Mouse (Mus musculus) gastrocnemius, postnatal 25 days (tissue): ENCODE measurements around the gene Defb19. TPM values are rescaled to one million over a fixed set of nuclear protein-coding genes. Genes with fewer than 3 reads are reported as not detected.

Experiments used
- DNase-seq: peaks from one replicate; pipeline ENCODE4 v3.0.0; 2022
- long read RNA-seq, 2 experiments: library from polyadenylated mRNA; stranded (forward); transcript quantifications; one replicate each; pipeline ENCODE4 v2.0.0; 2021
- total RNA-seq, 2 experiments: library from RNA; stranded (reverse); gene quantifications; 1 replicate in 1 of 2; 2 replicates in 1 of 2; pipeline ENCODE4 v1.2.3; 2021

Gene Defb19
- not detected for total RNA-seq
- long read RNA-seq, experiment 1, result 0 reads
- long read RNA-seq, experiment 2, result 0 reads

DNA sequence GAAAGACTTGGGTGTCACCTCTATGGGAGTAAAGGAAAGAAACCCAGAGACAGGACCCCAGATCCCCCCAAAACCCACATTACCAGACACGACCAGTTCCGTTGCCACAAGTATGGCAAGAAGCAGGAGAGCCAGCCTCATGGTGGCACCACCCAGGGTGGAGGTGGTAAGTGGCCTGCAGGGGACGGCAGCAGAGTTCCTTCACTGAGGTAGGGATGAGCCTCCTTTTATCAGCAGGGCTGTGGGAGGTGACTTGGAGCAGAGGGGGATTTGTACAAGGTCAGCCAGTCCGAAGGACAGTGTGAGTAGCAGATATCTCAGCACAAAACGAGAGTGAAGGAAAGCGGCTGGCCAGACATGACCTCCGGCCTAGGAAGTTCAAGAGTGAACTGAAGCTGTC, at the start of gene Defb19:
Gene Defb19 (minus strand): TSS at position 206 of the 400 bp plus-strand sequence.
- no peak for DNase-seq

GRCm38 (mm10) chr2:152629904-152630303, 49.8 kb upstream of the Defb19 start:
- no peak for DNase-seq

DNA sequence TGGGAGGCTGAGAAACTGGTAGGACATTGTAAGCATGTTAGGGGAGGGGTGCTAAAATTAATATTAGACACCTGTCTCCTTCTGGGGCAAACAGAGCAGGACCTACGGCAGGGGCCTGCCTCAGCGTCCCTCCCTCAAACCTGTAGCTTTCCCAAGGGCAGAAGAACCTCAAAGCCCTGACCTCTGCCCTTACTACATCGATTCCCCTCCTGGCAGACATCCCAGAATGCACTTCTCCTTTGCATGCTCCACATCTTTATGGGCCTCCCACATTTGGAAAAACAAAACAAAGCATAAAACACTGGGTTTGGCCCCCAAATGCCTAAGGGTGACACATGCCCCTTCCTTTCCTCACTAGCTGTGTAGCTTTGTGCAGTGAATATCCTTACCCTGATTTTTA, 49.1 kb upstream of the Defb19 start:
- no peak for DNase-seq

- no peak for DNase-seq
Observed at GRCm38 (mm10) chr2:152628066-152628465, 48.0 kb upstream of the Defb19 start.

- peak; percentile 53 for DNase-seq
Observed at GRCm38 (mm10) chr2:152626774-152627591, 46.9 kb upstream of the Defb19 start, which contains the start of gene Rem1. Gene Rem1 (plus strand): TSS chr2:152626951.

DNA sequence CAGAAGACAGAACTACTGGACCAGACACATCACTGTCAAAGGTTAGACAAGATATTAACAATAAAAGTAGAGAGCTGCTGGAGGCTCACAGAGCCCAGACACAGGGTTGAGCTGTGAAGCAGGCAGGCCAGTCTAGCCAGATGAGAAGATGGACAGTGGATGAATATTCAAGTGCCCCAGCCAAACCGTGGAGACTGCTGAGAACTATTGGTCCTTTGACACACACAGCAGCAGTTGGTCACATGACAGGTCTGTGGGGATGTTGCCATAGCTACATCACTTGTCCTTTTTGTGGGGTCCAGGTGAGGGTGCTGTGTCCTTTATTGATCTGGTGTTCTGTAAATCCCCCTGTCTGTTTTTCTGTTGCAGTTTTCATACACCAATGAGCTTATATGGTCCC, 45.1 kb upstream of the Defb19 start:
- no peak for DNase-seq

DNA sequence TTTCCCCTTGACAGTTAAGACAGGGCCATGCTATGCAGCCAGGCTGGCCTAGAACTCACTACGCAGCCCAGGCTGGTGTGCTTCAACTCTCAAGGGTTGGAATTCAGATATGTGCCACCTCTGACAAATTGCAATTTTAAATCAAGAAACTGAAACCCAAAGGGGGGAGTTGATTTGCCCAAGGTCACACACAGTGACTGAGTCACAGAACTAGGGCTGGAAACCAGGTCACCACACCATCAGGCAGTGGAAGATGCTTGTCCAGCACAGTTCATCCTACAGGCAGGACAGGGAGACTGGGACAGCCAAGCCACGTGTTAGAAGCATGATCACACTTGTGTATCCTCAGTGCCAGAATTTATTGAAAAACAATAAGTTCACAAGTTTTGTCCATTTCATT, 44.5 kb upstream of the Defb19 start:
- DNase-seq, result no peak

GRCm38 (mm10) chr2:152622953-152623352, 42.8 kb upstream of the Defb19 start, which contains the start of gene Defb25:
Gene Defb25 (minus strand): TSS chr2:152623053.
- DNase-seq, result no peak

- DNase-seq, result no peak
Observed at GRCm38 (mm10) chr2:152622151-152622550, 42.0 kb upstream of the Defb19 start.

DNA sequence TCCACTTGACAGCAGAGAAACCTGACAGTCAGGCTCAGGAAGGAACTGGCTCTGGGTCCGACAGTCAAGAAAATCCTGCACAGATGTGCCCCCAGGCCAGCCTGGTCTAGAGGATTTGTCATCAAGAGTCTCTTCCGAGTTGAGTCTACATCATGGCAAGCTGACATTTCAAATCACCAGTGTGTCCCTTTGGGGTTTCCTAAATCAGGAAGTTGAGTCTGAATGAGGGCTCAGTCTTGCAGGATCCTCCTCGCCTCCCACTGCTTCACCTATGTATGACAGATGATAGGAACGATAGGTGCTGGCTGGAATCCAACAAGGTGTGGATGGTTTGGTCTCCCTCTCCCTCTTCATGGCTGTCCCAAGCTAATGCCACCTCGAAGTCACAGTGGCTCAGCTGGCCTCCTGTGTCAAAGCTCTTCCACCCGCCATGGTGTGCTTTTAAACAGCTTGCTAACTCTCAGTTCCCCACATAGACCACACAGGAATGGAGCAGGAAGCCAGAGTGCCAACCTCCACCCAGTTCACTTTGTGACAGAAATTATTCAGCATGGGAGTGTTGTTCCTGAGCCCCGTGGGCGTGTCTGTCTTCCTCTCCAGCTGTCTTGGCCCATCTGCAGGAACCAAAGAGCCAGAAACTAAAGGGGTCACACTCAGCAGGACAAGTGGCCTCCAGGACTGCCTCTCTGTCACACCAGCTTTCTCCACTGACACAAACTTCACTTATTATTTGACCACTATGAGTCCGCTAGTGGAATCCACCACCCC, 40.4 kb upstream of the Defb19 start:
- peak; percentile 45 for DNase-seq

GRCm38 (mm10) chr2:152617374-152617773, 37.3 kb upstream of the Defb19 start:
- no peak for DNase-seq

DNA sequence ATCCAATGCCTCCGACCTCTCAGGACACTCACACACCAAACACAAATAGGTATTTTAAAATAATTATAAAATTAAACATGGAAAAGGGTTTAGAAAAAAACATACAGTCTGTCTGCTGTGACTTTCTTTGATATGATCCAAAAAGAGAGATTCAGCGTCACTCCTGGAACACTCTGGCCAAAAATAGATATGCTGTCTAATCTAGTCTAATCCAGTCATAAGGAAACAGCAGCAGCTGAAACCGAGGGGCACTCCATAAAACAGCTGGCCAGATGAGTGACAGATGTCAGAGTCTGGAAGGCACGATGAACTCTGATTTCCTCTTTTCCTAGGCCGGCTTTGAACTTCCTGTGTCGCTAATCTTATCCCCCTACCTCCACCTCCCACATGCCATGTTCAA, 36.4 kb upstream of the Defb19 start:
- DNase-seq, result no peak

DNA sequence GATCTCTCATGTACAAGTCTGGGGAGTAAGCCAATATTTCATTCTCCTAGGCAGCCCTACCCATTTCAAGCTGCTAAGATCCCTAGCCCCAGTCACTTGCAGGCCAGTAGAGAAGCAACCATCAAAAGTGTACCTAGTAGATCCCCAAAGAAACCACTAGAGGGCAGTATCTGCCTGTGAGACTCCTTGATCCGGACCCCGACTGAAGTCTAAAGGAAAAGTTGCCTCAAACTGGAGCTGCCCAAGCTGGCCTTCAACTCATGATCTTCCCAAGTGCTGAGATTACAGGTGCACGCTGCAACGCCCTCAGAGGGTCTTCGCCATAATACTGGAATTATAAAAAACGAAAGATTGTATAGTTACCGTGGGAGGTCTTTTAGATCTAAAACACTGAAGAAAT, 35.5 kb upstream of the Defb19 start:
- DNase-seq, result no peak

- DNase-seq, result no peak
Observed at GRCm38 (mm10) chr2:152612193-152612592, 32.1 kb upstream of the Defb19 start.

DNA sequence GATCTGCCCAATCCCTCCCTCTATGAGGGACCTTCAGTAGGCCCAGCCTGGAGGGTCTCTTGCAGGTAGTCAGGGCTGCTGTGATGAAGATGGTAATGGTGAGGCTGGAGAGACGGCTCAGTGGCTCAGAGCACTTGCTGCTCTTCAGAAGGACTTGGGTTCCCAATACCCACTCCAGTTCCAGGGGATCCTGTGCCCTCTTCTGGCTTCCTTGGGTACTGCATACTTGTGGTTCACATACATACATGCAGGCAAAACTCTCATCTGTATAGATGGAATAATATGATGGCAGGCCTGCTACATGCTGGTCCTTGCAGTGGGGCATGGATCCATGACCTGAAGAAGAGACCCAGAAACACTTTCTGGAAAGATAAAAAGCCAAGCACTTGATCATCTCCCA, 28.6 kb upstream of the Defb19 start:
- DNase-seq, result no peak

DNA sequence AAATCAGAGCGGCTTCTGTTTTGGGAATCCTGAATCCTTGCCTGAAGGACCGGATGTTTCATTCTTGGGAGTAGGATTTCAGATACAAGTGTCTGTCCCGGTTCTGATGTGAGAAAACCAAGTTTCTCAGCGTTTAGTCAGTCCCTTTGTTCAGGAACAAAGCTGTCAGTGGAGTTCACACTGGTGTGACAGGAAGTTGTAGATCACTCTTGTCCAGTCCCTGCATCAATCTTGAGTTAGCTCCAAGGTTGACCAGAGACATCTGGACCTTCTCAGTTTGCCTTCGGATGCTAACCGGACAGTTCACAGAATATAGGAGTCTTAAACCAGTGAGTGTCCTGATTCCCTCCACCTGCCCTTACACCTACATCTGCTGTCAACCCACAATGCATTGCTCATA, 27.6 kb upstream of the Defb19 start:
- no peak for DNase-seq

GRCm38 (mm10) chr2:152604057-152604456, 23.9 kb upstream of the Defb19 start, which contains the start of gene Defb36:
Gene Defb36 (plus strand): TSS chr2:152604327.
- no peak for DNase-seq

DNA sequence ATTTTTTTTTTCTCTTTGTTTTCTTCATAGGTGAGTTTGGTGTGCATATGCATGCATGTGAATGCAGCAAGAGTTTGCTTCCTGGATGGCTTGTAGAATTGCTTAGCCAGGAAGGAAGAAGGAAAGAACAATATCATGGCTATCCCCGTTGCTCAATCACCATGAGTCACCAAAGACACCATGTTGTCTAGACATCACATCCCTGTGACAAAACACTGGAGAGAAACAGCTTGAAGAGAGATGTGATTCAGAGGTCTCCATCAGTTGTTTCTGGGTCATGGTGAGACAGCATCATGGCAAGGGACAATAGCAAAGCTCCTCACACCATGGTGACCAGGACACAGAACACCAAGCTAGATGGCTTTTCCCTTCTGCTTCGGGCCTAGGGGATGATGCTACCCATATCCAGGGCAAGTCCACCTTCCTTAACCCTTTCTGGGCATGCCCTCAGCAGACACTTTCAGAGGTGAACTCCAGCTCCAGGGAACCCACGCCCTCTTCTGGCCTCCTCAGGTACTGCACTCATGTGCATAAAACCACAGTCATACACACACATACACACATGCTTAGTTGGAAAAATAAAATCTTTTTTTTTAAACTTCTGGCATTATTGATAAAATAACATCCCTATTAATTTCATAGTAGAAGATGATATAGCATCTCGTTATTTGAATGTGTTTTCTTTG, 21.3 kb upstream of the Defb19 start:
- no peak for DNase-seq

DNA sequence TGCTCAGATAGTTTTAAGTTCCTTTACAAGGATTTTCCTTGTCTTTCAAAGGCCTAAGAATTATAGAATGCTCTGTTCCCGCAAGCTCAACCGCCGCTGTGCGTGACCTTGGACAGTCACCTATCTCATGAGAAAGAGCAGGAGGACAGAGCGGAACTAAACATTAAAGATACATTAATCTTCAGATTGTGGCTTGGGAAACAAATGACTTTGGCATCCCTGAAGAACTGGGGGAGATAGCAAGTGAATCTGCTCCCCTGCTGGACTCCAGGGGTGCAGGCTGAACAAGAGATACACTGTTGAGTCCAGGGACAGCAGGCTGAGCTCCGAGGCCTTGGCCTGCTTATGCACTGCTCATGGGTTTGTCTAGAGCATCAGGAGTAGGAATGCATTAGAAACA, 20.0 kb upstream of the Defb19 start:
- DNase-seq, result no peak

DNA sequence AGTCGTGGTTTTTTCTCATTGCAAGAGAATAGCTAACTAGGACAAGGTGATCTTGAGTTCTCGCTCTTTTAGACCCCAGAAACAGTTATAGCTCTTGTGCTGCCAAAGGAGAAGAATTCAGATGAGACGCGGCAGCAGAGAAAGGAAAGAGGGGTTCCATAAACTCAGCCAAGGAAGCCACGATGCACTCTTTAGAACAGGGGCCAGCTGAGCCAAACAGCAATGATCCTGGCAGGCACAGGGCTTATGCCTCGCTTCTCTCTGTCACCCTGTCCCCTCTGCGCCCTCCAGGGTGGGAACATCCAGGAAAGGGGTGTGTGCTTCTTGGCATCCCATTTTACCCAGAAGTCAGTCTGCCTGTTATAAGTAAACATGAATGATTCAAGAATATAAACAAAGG, 19.2 kb upstream of the Defb19 start, which contains the start of gene Defb45:
Gene Defb45 (minus strand): TSS at position 101 of the 400 bp plus-strand sequence.
- DNase-seq, result no peak

- no peak for DNase-seq
Observed at GRCm38 (mm10) chr2:152589021-152589420, 8.9 kb upstream of the Defb19 start.

DNA sequence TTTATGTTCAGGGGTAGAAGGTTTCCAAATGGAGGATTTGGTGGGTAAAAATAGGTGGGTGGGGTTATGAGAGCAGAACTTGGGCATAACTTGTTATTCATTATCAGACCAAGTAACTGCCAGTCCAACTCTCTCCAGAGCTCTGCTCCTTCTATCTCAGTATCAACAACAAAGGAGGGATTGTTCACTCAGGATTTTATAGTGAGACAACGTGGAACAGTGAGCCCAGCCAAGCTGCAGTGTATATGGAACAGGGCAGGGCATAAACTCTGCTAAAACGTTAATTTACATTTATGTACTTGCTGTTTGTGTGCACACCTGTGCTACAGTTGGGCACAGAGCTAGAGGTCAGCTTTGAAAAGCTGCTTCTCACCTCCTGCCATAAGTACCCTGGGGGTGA, 8.3 kb upstream of the Defb19 start:
- no peak for DNase-seq
